Mouse (Mus musculus) midbrain, postnatal 0 days (tissue): ENCODE measurements at regions not wholly inside any gene's neighbourhood (a gene's known extent, or its start where the extent isn't known, plus 50 kb on each side); places are given as distances from the start of the nearest gene placed in this dataset.

Experiments
- ATAC-seq: fragments of 200-750 bp; cut with Nextera tagmentation; 2 replicates; pipeline ENCODE4 v1.8.0; 2017; ENCODE audit warnings: moderate number of reproducible peaks, mild to moderate bottlenecking, moderate TSS enrichment, moderate library complexity; ENCODE audit not compliant: low FRiP score
- DNase-seq: peaks from one replicate; pipeline ENCODE4 v3.0.0-alpha.2; 2015; ENCODE audit warnings: low spot score
- H3K27ac ChIP-seq: fragments of 300-500 bp; sonication (generic); 2 replicates; pipeline ENCODE4 v1.5.1; 2014; ENCODE audit warnings: low read depth, mild to moderate bottlenecking, low read length, mixed read lengths
- H3K27me3 ChIP-seq: fragments of 300-500 bp; sonication (generic); 2 replicates; pipeline ENCODE4 v1.6.1; 2014; ENCODE audit warnings: low read length, control low read depth, mixed read lengths; ENCODE audit not compliant: insufficient read depth
- H3K36me3 ChIP-seq: fragments of 300-500 bp; sonication (generic); 2 replicates; pipeline ENCODE4 v1.6.1; 2014; ENCODE audit warnings: low read length, control low read depth, mixed read lengths; ENCODE audit not compliant: insufficient read depth
- H3K4me1 ChIP-seq: fragments of 300-500 bp; sonication (generic); 2 replicates; pipeline ENCODE4 v1.6.1; 2014; ENCODE audit warnings: mild to moderate bottlenecking, control low read depth, antibody characterized with exemption, low read length, mixed read lengths; ENCODE audit not compliant: insufficient read depth
- H3K4me2 ChIP-seq: fragments of 300-500 bp; sonication (generic); 2 replicates; pipeline ENCODE4 v1.6.1; 2014; ENCODE audit warnings: low read depth, mild to moderate bottlenecking, low read length, mixed read lengths; ENCODE audit not compliant: poor library complexity, severe bottlenecking
- H3K4me3 ChIP-seq: fragments of 300-500 bp; sonication (generic); 2 replicates; pipeline ENCODE4 v1.5.1; 2014; ENCODE audit warnings: low read depth, mild to moderate bottlenecking, low read length, moderate library complexity
- H3K9ac ChIP-seq: fragments of 300-500 bp; sonication (generic); replicated peaks from 2 replicates; pipeline ENCODE4 v1.6.1; 2014; ENCODE audit warnings: mild to moderate bottlenecking, low read length, moderate library complexity, mixed read lengths; ENCODE audit not compliant: poor library complexity, severe bottlenecking
- H3K9me3 ChIP-seq: fragments of 300-500 bp; sonication (generic); 2 replicates; pipeline ENCODE4 v1.6.1; 2016; ENCODE audit warnings: low read length, control low read depth
- CTCF ChIP-seq: IDR thresholded peaks from 2 replicates; pipeline ENCODE4 v1.5.1; 2016; ENCODE audit warnings: antibody characterized with exemption, mild to moderate bottlenecking
- WGBS: fragments of 180-500 bp; shearing (Covaris S2); extraction: QIAGEN DNeasy Blood & Tissue Kit; methylation state at CpG from one replicate; pipeline ENCODE4 v1.1.7; 2014; 5-methylcytosine and 5-hydroxymethylcytosine counted together

DNA sequence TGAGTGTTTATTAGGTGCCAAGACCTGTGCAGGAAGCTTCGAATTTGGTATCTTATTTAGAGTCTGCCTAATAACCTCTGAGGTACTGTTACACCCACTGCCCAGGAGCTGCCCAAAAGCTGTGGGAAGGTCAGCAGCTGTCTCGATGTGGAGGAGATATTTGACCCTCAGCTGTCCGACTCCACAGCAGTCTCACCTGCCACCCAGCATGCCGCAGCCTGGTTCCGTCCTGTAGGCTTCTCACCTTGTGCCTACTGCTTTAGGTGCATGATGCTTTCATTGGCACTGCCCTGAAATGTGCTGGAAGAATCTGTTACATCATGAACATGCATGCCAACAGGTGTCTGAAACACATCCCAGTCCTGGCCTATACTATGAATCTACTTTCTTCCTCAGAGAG is 444.9 kb upstream of the Gm765 start:
- Histone ChIP-seq H3K4me2 (no peak overlapping the region), H3K4me3 (no peak overlapping the region), H3K9ac (no peak overlapping the region), H3K36me3 (no peaks in the 10 kb centered on the region), H3K27me3 (no peaks in the 10 kb centered on the region), H3K4me1 (no peaks in the 10 kb centered on the region), H3K9me3 (no peaks in the 10 kb centered on the region), H3K27ac (no peak overlapping the region)
- ATAC-seq (no peak), DNase-seq (no peak)
- no peak for TF ChIP-seq CTCF
- WGBS = 86% methylated on average over 5 of the region's 5 CpGs

DNA sequence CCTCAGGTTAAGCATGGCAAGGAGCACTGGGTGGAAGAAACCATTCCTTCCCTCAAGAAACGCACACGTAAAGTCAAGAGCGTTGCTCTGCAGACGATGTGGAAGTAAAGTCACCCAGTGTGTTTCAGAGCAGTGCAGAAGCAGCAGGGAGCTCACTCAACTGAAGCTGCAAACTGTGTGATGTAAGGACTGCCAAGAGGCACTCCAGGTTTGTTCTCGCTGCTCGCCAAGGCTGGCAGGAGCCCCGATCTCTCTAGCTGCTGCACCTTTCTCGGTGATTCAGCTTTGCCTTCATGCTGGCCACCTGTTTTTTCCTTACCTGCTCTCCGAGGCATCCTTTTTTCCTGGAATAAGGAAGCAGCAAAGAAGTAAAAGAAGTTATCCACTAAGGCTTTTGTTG is 439.5 kb upstream of the Gm765 start:
- no peak overlapping the region for H3K4me2 ChIP-seq
- H3K36me3 ChIP-seq = no peaks in the 10 kb centered on the region
- no peak overlapping the region for H3K9ac ChIP-seq
- 81% methylated on average over 9 of the region's 9 CpGs for WGBS
- no peak overlapping the region for H3K4me3 ChIP-seq
- H3K4me1 ChIP-seq = no peaks in the 10 kb centered on the region
- no peak for DNase-seq
- H3K27me3 ChIP-seq = no peaks in the 10 kb centered on the region
- H3K27ac ChIP-seq = no peak overlapping the region
- H3K9me3 ChIP-seq = no peaks in the 10 kb centered on the region
- TF ChIP-seq CTCF = no peak
- no peak for ATAC-seq

DNA sequence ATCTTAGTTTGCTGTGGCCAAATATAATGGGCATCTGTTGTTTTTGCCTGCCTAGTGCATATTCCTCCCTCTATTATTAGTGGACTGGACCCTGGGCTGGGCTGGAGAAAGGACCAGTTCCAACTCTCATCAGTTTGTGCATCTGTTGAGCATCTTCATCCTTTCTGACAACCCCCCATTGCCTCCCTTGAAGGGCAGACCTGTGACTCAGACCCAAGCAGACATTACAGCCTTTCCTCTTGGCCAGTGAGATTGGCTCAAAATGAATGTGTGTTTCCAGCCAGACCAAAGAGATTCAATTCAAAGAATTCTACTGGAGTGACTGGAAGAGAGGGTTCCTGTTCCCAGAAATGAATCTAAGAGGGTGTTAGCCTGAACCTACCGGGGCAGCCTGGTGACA is 433.2 kb upstream of the Gm765 start:
- Histone ChIP-seq H3K27me3 (no peaks in the 10 kb centered on the region), H3K9me3 (no peaks in the 10 kb centered on the region), H3K4me2 (no peak overlapping the region), H3K4me3 (no peak overlapping the region), H3K27ac (no peak overlapping the region), H3K9ac (no peak overlapping the region), H3K36me3 (no peaks in the 10 kb centered on the region), H3K4me1 (no peaks in the 10 kb centered on the region)
- WGBS = 96% methylated on average over 1 of the region's 1 CpGs
- no peak for ATAC-seq
- no peak for TF ChIP-seq CTCF
- DNase-seq = peak; percentile 46

DNA sequence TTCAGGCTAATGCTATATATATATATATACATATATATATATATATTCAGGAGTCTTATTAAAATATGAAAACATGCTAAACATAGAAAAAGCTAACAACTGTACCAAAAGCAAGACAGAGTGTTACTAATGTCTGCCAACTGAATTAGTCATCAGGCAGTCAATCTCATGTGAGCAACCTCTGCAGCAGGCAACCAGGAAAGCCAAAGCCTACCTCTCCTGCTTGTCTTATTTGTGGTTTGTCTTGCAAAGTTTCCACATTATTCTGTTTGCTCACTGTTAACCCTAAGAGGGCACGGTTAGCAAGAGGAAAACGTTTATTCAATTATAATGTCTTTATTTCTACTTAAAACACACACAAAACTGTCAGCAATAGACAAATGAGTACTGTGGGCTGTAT is 427.4 kb upstream of the Gm765 start:
- Histone ChIP-seq H3K4me1 (no peaks in the 10 kb centered on the region), H3K9me3 (no peaks in the 10 kb centered on the region), H3K4me2 (no peak overlapping the region), H3K36me3 (no peaks in the 10 kb centered on the region), H3K27me3 (no peaks in the 10 kb centered on the region), H3K27ac (no peak overlapping the region), H3K4me3 (no peak overlapping the region), H3K9ac (no peak overlapping the region)
- no peak for TF ChIP-seq CTCF
- no peak for DNase-seq
- ATAC-seq = no peak
- WGBS = 81% methylated on average over 2 of the region's 2 CpGs

DNA sequence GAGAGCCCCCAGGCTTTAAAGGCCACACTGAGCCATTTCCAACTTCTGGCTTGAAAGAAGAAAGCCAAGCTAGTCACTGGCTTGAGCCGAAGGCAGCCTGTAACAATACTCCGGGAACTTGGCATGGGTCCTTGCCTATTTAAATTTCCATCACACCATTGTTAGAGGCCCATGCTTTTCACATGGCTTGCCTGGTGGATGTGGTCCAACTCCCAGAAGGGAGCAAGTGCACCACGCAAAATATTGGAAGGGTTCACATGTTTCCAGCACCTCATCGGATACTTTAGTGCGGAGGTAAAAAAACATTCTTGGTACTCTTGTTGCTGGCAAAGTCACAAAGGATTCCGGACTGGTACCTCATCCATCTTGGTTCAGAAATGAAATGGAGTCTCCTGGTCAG is 426.8 kb upstream of the Gm765 start:
- 70% methylated on average over 6 of the region's 6 CpGs for WGBS
- ATAC-seq = no peak

DNA sequence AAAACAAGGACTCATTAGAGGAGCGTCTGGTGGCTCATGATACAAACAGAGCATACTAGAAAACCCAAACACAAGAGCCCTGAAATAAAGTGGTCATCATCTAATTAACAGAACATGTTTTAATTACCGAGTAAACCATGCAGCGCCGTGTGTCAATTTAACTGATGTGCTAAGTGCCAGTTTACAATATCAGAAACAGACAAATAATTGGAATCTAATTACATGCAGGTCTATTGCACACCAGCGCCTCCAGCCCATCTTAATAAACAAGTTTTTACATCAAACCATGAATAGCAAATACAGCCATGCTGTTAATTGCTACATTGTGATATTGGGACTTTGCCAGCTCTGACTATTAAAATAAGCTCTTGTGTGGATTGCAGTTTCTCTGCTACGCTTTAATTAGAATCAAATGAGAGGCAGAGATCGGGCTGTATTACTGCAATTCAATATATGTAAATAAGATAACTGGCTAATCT is 425.3 kb upstream of the Gm765 start:
- Histone ChIP-seq H3K4me3 (no peak overlapping the region), H3K36me3 (no peaks in the 10 kb centered on the region), H3K27me3 (no peaks in the 10 kb centered on the region), H3K27ac (no peak overlapping the region), H3K4me2 (no peak overlapping the region), H3K4me1 (no peaks in the 10 kb centered on the region), H3K9ac (no peak overlapping the region), H3K9me3 (no peaks in the 10 kb centered on the region)
- WGBS = 40% methylated on average over 7 of the region's 7 CpGs
- DNase-seq (peak; percentile 86), ATAC-seq (no peak)
- no peak for TF ChIP-seq CTCF

More for the DNA sequence above, 426.8 kb upstream of the Gm765 start:
- H3K4me3 ChIP-seq = no peak overlapping the region
- H3K27me3 ChIP-seq = no peaks in the 10 kb centered on the region
- H3K9ac ChIP-seq = no peak overlapping the region
- H3K36me3 ChIP-seq = no peaks in the 10 kb centered on the region
- no peak overlapping the region for H3K4me2 ChIP-seq
- H3K4me1 ChIP-seq = no peaks in the 10 kb centered on the region
- DNase-seq = peak; percentile 53
- H3K9me3 ChIP-seq = no peaks in the 10 kb centered on the region
- no peak for TF ChIP-seq CTCF
- H3K27ac ChIP-seq = no peak overlapping the region
